Mouse (Mus musculus): Measurements from ENCODE around the gene Fn3krp. TPM values are rescaled to one million over a fixed set of nuclear protein-coding genes. Genes with fewer than 3 reads are reported as not detected.

The Fn3krp gene
- polyA plus RNA-seq, 1 experiment from 2014 or later, result 7.6 TPM

- Histone ChIP-seq H3K4me1 (replicated peaks; ENCODE audit: control insufficient read depth, insufficient read depth, low read length) (no peaks in the 10 kb centered on the region), H3K4me2 (replicated peaks) (no peak overlapping the region), H3K27me3 (ENCODE audit: control insufficient read depth, insufficient read depth, low read length) (no peaks in the 10 kb centered on the region), H3K27ac (no peak overlapping the region), H3K9ac (no peak overlapping the region), H3K4me3 (replicated peaks; ENCODE audit: low read length) (no peak overlapping the region), H3K36me3 (replicated peaks; ENCODE audit: control insufficient read depth, insufficient read depth) (no peaks in the 10 kb centered on the region), H3K9me3 (ENCODE audit: control insufficient read depth, low read length) (no peaks in the 10 kb centered on the region)
- ATAC-seq (ENCODE audit: low FRiP score) (no peak), DNase-seq (ENCODE audit: low spot score) (no peak)
- WGBS, result 90% methylated on average over 5 of the region's 5 CpGs
These were observed 6.4 kb upstream of the Fn3krp start for GRCm38 (mm10) chr11:121414762-121415161.

DNA sequence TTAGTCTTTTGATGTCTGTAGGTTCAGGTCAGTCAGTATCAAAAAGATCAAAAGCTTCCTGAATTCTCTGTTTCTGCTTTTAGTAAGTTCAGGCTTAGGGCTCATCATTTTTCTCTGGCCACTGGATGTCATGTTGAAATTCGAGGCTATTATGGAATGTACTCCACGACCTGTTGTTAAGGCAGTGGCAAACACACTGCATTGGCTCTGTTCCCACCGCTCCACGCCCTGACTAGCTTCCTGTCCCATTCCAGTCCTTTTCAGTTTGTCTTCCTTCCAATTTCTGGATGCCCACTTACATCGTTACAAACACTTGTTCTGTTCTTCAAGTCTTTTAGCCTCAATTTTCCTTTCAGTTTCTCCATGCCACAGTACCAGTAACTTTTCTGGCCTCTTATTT is 5.8 kb upstream of the Fn3krp start:
- Histone ChIP-seq H3K4me1 (replicated peaks; ENCODE audit: control insufficient read depth, insufficient read depth, low read length) (no peaks in the 10 kb centered on the region), H3K4me3 (replicated peaks; ENCODE audit: low read length) (no peak overlapping the region), H3K9me3 (ENCODE audit: control insufficient read depth, low read length) (no peaks in the 10 kb centered on the region), H3K27ac (no peak overlapping the region), H3K4me2 (replicated peaks) (no peak overlapping the region), H3K36me3 (replicated peaks; ENCODE audit: control insufficient read depth, insufficient read depth) (no peaks in the 10 kb centered on the region), H3K27me3 (ENCODE audit: control insufficient read depth, insufficient read depth, low read length) (no peaks in the 10 kb centered on the region), H3K9ac (no peak overlapping the region)
- ATAC-seq (ENCODE audit: low FRiP score) (no peak), DNase-seq (ENCODE audit: low spot score) (no peak)
- WGBS, result 79% methylated on average over 5 of the region's 5 CpGs

DNA sequence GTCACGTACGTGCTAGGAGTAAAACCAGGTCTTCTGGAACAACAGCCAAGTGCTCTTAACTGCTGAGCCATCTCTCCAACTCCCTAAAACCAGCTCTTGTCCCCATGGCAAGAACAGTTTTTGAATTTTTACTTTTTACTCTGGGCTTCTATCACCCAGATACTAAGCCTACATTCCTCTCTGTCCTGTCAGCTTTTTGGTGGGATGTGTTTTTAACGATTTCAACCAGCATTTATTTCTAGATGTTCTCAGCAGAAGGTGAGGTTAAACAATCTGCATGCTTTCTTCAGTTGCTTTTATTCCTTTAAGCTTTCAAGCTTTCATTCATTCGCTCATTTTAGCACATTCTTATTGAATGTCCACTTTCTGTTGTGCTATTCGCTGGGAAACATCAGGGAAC is 3.2 kb upstream of the Fn3krp start:
- H3K27me3 ChIP-seq (ENCODE audit: control insufficient read depth, insufficient read depth, low read length), result no peaks in the 10 kb centered on the region
- H3K9me3 ChIP-seq (ENCODE audit: control insufficient read depth, low read length), result no peaks in the 10 kb centered on the region
- no peak for ATAC-seq (ENCODE audit: low FRiP score)
- no peak overlapping the region for H3K9ac ChIP-seq
- no peak overlapping the region for H3K4me3 ChIP-seq (replicated peaks; ENCODE audit: low read length)
- no peak overlapping the region for H3K4me2 ChIP-seq (replicated peaks)
- 89% methylated on average over 5 of the region's 5 CpGs for WGBS
- peaks cover 7% of the 10 kb centered on the region for H3K4me1 ChIP-seq (replicated peaks; ENCODE audit: control insufficient read depth, insufficient read depth, low read length)
- H3K36me3 ChIP-seq (replicated peaks; ENCODE audit: control insufficient read depth, insufficient read depth), result no peaks in the 10 kb centered on the region
- DNase-seq (ENCODE audit: low spot score), result no peak
- no peak overlapping the region for H3K27ac ChIP-seq

GRCm38 (mm10) chr11:121418932-121419331 is 2.3 kb upstream of the Fn3krp start:
- Histone ChIP-seq H3K36me3 (replicated peaks; ENCODE audit: control insufficient read depth, insufficient read depth) (no peaks in the 10 kb centered on the region), H3K9ac (no peak overlapping the region), H3K27me3 (ENCODE audit: control insufficient read depth, insufficient read depth, low read length) (no peaks in the 10 kb centered on the region), H3K4me1 (replicated peaks; ENCODE audit: control insufficient read depth, insufficient read depth, low read length) (peaks cover 7% of the 10 kb centered on the region), H3K27ac (no peak overlapping the region), H3K9me3 (ENCODE audit: control insufficient read depth, low read length) (no peaks in the 10 kb centered on the region), H3K4me2 (replicated peaks) (no peak overlapping the region), H3K4me3 (replicated peaks; ENCODE audit: low read length) (no peak overlapping the region)
- 77% methylated on average over 2 of the region's 2 CpGs for WGBS
- no peak for DNase-seq (ENCODE audit: low spot score)
- no peak for ATAC-seq (ENCODE audit: low FRiP score)

GRCm38 (mm10) chr11:121420379-121420778 is 822 bp upstream of the Fn3krp start:
- no peak for DNase-seq (ENCODE audit: low spot score)
- H3K36me3 ChIP-seq (replicated peaks; ENCODE audit: control insufficient read depth, insufficient read depth), result 0 out of 2 replicates have a peak, but pooled peaks cover 1% of the 10 kb centered on the region
- no peaks in the 10 kb centered on the region for H3K27me3 ChIP-seq (ENCODE audit: control insufficient read depth, insufficient read depth, low read length)
- no peak overlapping the region for H3K27ac ChIP-seq
- ATAC-seq (ENCODE audit: low FRiP score), result no peak
- H3K9me3 ChIP-seq (ENCODE audit: control insufficient read depth, low read length), result no peaks in the 10 kb centered on the region
- 49% methylated on average over 5 of the region's 5 CpGs for WGBS
- peak overlapping the region; percentile 86; the same call in 1 of the 2 replicates for H3K4me3 ChIP-seq (replicated peaks; ENCODE audit: low read length)
- H3K4me1 ChIP-seq (replicated peaks; ENCODE audit: control insufficient read depth, insufficient read depth, low read length), result peaks cover 7% of the 10 kb centered on the region
- peak overlapping the region; percentile 40; the same call in 1 of the 2 replicates for H3K9ac ChIP-seq
- H3K4me2 ChIP-seq (replicated peaks), result peak overlapping the region; percentile 92

DNA sequence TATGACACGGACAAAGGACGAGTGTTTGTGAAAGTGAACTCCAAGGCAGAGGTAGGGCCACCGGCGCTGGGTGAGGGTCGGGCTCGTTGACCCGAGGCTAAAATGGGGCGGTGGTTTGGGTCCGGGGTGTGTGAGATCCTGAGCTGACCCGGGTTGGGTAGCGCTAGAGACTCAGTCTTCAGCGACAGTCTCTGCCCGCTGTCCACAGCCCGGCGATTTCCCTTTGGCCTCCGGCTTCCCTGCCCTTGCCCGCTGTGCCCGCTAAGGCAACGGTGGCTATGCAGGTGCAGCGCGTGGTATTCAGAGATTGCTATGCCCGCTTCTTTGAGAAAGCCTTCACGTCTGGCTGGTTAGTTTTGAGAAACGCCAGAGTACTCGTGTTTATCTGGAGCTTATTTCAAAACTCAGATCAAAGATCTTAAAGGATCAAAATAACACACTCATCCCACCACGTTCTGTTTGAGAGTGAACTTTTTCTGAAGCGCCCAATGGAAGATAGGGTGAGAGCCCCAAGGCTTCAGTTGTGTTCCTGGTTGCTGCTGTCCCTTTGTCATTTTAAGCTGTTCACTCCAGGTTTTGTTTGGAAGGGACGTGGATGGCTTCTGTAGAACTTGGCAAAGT is 462 bp downstream of the Fn3krp start:
- DNase-seq (ENCODE audit: low spot score), result no peak
- Histone ChIP-seq H3K36me3 (replicated peaks; ENCODE audit: control insufficient read depth, insufficient read depth) (0 out of 2 replicates have a peak, but pooled peaks cover 7% of the 10 kb centered on the region), H3K27me3 (ENCODE audit: control insufficient read depth, insufficient read depth, low read length) (no peaks in the 10 kb centered on the region), H3K4me3 (replicated peaks; ENCODE audit: low read length) (peak overlapping the region; percentile 86), H3K9me3 (ENCODE audit: control insufficient read depth, low read length) (no peaks in the 10 kb centered on the region), H3K27ac (peak overlapping the region; percentile 64), H3K9ac (peak overlapping the region; percentile 74), H3K4me1 (replicated peaks; ENCODE audit: control insufficient read depth, insufficient read depth, low read length) (peaks cover 7% of the 10 kb centered on the region), H3K4me2 (replicated peaks) (peak overlapping the region; percentile 92)
- no peak for ATAC-seq (ENCODE audit: low FRiP score)
- under 1% methylated on average over 28 of the region's 28 CpGs for WGBS

GRCm38 (mm10) chr11:121433397-121433796 is 12.2 kb downstream of the Fn3krp start:
- H3K9me3 ChIP-seq (ENCODE audit: control insufficient read depth, low read length), result no peaks in the 10 kb centered on the region
- no peak overlapping the region for H3K4me2 ChIP-seq (replicated peaks)
- no peak overlapping the region for H3K9ac ChIP-seq
- H3K36me3 ChIP-seq (replicated peaks; ENCODE audit: control insufficient read depth, insufficient read depth), result peaks cover 21% of the 10 kb centered on the region
- 83% methylated on average over 4 of the region's 4 CpGs for WGBS
- ATAC-seq (ENCODE audit: low FRiP score), result no peak
- no peak overlapping the region for H3K27ac ChIP-seq
- H3K27me3 ChIP-seq (ENCODE audit: control insufficient read depth, insufficient read depth, low read length), result no peaks in the 10 kb centered on the region
- no peak for DNase-seq (ENCODE audit: low spot score)
- peaks cover 13% of the 10 kb centered on the region for H3K4me1 ChIP-seq (replicated peaks; ENCODE audit: control insufficient read depth, insufficient read depth, low read length)
- H3K4me3 ChIP-seq (replicated peaks; ENCODE audit: low read length), result no peak overlapping the region

DNA sequence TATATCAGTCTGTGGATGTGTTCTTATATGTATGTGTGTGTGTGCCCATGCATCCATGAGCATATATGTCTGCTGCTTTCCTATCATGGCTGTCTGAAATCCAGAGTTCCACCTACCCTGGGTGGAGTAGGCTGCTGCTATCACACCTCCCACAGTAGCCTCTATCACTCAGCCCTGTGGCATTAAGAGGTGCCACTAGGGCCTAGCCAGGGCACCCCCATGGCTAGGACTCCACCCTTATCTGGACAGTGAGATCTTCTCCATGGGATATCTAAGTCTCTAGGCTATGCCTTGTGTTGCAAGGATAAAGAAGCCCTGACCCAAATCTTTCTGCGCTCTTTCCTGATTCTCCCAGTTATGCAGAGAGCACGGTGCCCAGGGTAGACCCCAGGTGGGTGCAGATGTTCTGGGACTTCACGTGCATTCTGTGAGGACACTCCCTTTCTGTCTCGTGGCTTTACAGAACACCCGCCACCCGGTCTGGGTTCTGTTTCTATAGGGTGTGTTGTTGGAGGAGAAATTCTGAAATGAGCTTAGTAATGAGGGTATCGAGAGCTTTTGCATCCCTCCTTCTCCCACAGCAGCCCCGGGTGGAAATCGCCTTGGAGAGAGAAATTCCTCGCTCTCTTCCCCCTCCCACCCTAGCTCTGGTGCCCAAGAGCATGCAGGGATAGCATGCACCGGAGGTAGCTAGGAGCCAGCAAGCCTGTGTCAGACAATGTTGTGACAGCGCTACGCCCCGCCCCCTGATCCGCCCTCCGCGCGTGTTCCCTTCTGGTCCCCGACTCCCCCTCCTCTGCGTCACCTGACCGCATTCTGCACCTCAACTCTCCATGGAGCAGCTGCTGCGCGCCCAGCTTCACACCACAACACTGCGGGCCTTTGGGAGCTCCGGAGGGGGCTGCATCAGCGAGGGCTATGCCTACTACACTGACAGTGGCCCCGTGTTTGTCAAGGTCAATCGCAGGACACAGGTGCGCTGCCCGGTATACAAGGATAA is 13.3 kb downstream of the Fn3krp start, which contains the start of gene Fn3k:
Fn3k (plus strand) TSS at position 758 of the 1,000 bp plus-strand sequence.
- Histone ChIP-seq H3K4me3 (replicated peaks; ENCODE audit: low read length) (peak within 1 kb of the TSS; percentile 49), H3K36me3 (replicated peaks; ENCODE audit: control insufficient read depth, insufficient read depth) (peaks cover 11% of the 10 kb centered on the region), H3K9me3 (ENCODE audit: control insufficient read depth, low read length) (no peaks in the 10 kb centered on the region), H3K27me3 (ENCODE audit: control insufficient read depth, insufficient read depth, low read length) (no peaks in the 10 kb centered on the region), H3K9ac (peak within 1 kb of the TSS; percentile 71), H3K4me1 (replicated peaks; ENCODE audit: control insufficient read depth, insufficient read depth, low read length) (peaks cover 13% of the 10 kb centered on the region), H3K4me2 (replicated peaks) (peak within 1 kb of the TSS; percentile 88), H3K27ac (peak within 1 kb of the TSS; percentile 80)
- ATAC-seq (ENCODE audit: low FRiP score) (peak; percentile 98), DNase-seq (ENCODE audit: low spot score) (peak; percentile 85)
- 5% methylated on average over 30 of the region's 30 CpGs for WGBS

DNA sequence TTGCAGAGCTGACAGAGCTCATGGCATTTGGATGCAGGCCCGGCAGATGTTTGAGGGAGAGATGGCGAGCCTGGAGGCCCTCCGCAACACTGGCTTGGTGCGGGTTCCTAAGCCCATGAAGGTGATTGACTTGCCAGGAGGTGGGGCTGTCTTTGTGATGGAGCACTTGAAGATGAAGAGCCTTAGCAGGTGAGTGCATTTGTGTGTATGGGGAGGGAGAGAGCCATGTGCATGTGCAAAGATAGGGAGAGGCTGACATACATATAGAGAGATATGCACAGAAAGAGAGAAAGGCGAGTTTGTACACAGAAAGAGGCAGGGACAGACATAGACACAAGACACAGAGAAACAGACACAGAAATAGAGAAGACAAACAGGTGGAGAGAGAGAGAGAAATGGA is 16.0 kb downstream of the Fn3krp start:
- 84% methylated on average over 5 of the region's 5 CpGs for whole genome bisulfite sequencing
- ATAC-seq (ENCODE audit: low FRiP score) (no peak), DNase-seq (ENCODE audit: low spot score) (no peak)
- H3K4me3 ChIP-seq (replicated peaks; ENCODE audit: low read length), result no peak overlapping the region
- no peaks in the 10 kb centered on the region for H3K36me3 ChIP-seq (replicated peaks; ENCODE audit: control insufficient read depth, insufficient read depth)
- no peaks in the 10 kb centered on the region for H3K9me3 ChIP-seq (ENCODE audit: control insufficient read depth, low read length)
- no peak overlapping the region for H3K9ac ChIP-seq
- peaks cover 13% of the 10 kb centered on the region for H3K4me1 ChIP-seq (replicated peaks; ENCODE audit: control insufficient read depth, insufficient read depth, low read length)
- H3K27ac ChIP-seq, result no peak overlapping the region
- no peaks in the 10 kb centered on the region for H3K27me3 ChIP-seq (ENCODE audit: control insufficient read depth, insufficient read depth, low read length)
- H3K4me2 ChIP-seq (replicated peaks), result no peak overlapping the region

Measured in hindbrain, embryonic 14.5 days (tissue).